Mouse (Mus musculus) thymus, adult 2 months (tissue): Measurements from ENCODE around the gene Aloxe3.

Source experiments
- CTCF ChIP-seq: fragments of 200-500 bp; IDR thresholded peaks from 2 replicates; pipeline ENCODE4 v1.5.1; 2012; ENCODE audit warnings: mild to moderate bottlenecking, control low read depth, low read length, moderate library complexity, borderline replicate concordance; ENCODE audit not compliant: control insufficient read depth, poor library complexity, insufficient read depth; ENCODE audit errors: extremely low read depth
- POLR2A ChIP-seq: fragments of 200-500 bp; IDR thresholded peaks from 2 replicates; pipeline ENCODE4 v1.6.1; 2012; ENCODE audit warnings: mild to moderate bottlenecking, low read length, control low read depth, moderate library complexity; ENCODE audit not compliant: control insufficient read depth, poor library complexity, insufficient read depth; ENCODE audit errors: extremely low read depth

- no peak for TF ChIP-seq CTCF
- no peak for TF ChIP-seq POLR2A
These were observed 2.9 kb downstream of the Aloxe3 start for GRCm38 (mm10) chr11:69128426-69129122.
